Mouse (Mus musculus) stomach, embryonic 15.5 days (tissue): ENCODE measurements around the gene Psg16. TPM values are rescaled to one million over a fixed set of nuclear protein-coding genes. Genes with fewer than 3 reads are reported as not detected.
"Not testable (repeated sequence)": the region's sequence is repeated elsewhere in the genome, so short reads cannot be mapped to it uniquely, and the experiment has no call there.

Experiments used
- ATAC-seq: fragments of 200-750 bp; cut with Nextera tagmentation; 2 replicates; pipeline ENCODE4 v1.8.0; 2017; ENCODE audit warnings: low read depth, moderate number of reproducible peaks, moderate TSS enrichment; ENCODE audit not compliant: insufficient read depth, low FRiP score
- H3K27ac ChIP-seq: fragments of 300-500 bp; sonication (generic); 2 replicates; pipeline ENCODE4 v1.5.1; 2015; ENCODE audit warnings: mild to moderate bottlenecking, inconsistent platforms
- H3K27me3 ChIP-seq: fragments of 300-500 bp; sonication (generic); replicated peaks from 2 replicates; pipeline ENCODE4 v1.6.1; 2015; ENCODE audit warnings: inconsistent platforms
- H3K36me3 ChIP-seq: fragments of 300-500 bp; sonication (generic); 2 replicates; pipeline ENCODE4 v1.6.1; 2015; ENCODE audit warnings: inconsistent platforms
- H3K4me1 ChIP-seq: fragments of 300-500 bp; sonication (generic); 2 replicates; pipeline ENCODE4 v1.6.1; 2015; ENCODE audit warnings: inconsistent platforms
- H3K4me2 ChIP-seq: fragments of 300-500 bp; sonication (generic); 2 replicates; pipeline ENCODE4 v1.6.1; 2015; ENCODE audit warnings: mild to moderate bottlenecking, inconsistent platforms
- H3K4me3 ChIP-seq: fragments of 300-500 bp; sonication (generic); replicated peaks from 2 replicates; pipeline ENCODE4 v1.5.1; 2015; ENCODE audit warnings: inconsistent platforms
- H3K9ac ChIP-seq: fragments of 300-500 bp; sonication (generic); 2 replicates; pipeline ENCODE4 v1.6.1; 2015; ENCODE audit warnings: inconsistent platforms
- H3K9me3 ChIP-seq: fragments of 300-500 bp; sonication (generic); 2 replicates; pipeline ENCODE4 v1.6.1; 2016; ENCODE audit warnings: inconsistent platforms
- WGBS: fragments of 180-500 bp; shearing (Covaris S2); methylation state at CpG from one replicate; pipeline ENCODE4 v1.1.7; 2015; 5-methylcytosine and 5-hydroxymethylcytosine counted together
- polyA plus RNA-seq: library from polyadenylated mRNA; unstranded; fragments of >200 nt; fragmentation: Nextera tagmentation; extraction: Ambion mirVana; gene quantifications from 2 replicates; pipeline ENCODE4 v1.2.1, GENCODE M21; 2015

The Psg16 gene
- polyA plus RNA-seq, 1 experiment from 2014 or later = 0.30 TPM

DNA sequence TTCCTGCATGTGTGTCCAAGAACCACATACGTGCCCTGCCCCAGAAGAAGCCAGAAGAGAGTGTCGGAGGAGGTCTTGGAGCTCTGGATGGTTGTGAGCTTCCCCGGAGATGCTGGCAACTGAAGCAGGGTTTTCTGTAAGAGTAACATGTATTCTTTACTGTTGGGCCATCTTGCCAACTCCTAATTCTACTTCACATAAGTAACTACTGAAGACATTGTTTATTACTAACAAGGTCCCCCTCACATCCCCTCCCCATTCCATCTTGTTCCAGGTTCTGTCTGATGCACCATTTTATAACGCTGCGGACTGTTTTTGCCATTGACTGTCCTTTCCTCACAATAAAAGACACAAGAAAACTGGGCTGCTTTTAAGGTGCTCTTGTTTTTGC lies 332 bp upstream of the Psg16 start:
- Histone ChIP-seq H3K9ac (no peak overlapping the region), H3K4me1 (no peaks in the 10 kb centered on the region), H3K4me3 (no peak overlapping the region), H3K27me3 (no peaks in the 10 kb centered on the region), H3K36me3 (no peaks in the 10 kb centered on the region), H3K9me3 (no peaks in the 10 kb centered on the region), H3K27ac (no peak overlapping the region), H3K4me2 (no peak overlapping the region)
- WGBS = 56% methylated on average over 5 of the region's 5 CpGs
- no peak for ATAC-seq

DNA sequence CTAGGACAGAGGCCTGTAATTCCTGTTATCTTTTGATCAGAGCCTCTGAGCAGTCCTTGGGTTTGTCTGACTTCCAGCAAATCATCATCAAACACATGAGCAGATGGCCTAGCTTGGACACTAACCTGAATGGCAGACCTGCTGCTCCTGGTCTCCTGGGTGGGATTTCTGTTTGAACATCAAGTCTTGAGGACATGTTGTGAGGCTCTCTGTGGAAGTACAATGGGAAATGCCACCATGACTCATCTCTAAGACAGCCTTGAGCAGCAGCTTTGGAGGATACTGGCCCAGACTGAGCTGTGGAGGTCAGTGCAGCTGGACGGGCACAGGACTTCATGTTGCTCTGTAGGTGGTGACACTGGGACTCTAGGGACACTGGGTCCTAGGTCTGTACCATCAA lies 2.7 kb downstream of the Psg16 start:
- 88% methylated on average over 1 of the region's 1 CpGs for WGBS
- Histone ChIP-seq H3K27ac (no peak overlapping the region), H3K9me3 (no peaks in the 10 kb centered on the region), H3K27me3 (no peaks in the 10 kb centered on the region), H3K4me1 (no peaks in the 10 kb centered on the region), H3K4me2 (no peak overlapping the region), H3K4me3 (no peak overlapping the region), H3K36me3 (no peaks in the 10 kb centered on the region), H3K9ac (no peak overlapping the region)
- ATAC-seq = no peak

DNA sequence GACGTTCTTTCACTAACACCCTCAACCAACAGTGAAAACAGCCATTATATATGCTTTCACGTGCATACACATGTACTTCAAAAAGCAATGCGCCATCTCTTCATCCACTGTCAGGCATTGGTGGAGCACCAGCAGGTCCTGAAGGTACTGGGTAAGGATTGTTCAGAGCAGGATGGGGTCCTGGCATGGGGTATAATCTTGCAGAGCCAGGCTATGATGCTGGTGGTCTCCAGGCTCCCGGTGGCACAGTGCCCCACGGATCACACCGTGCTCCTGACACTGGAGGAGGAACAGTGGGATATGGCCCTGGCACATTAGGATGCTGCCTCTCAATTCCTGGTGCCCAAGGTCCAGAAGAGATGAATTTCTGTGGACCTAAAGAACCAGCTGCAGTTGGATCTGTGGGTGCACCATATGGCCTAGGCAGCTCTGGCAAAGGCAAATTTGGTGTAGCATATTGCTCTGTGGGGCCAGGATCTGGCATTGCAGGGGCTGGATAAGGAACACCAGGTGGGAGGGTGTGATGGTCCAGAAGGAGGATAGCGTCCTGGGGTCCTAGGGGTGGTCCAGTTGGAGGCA lies 4.3 kb downstream of the Psg16 start:
- no peak overlapping the region for H3K4me2 ChIP-seq

DNA sequence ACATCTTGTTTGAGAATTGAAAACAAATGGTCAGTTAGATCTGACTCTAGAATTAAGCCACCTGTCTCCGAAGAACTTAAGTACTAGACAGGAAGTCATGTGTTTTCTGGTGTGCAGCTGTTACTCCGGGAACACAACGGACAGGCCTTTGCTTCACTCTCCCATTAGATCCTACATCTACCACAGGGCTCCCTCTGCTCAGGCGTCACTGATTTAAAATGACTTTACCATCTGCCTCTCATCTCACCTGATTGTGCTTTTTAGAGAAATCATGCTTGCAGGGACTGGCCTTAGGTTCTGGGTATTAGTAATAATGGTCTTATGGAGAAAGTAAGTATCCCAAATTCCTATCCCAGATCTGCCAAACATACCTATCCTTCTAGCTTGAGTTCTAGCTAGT lies 8.9 kb downstream of the Psg16 start:
- no peaks in the 10 kb centered on the region for H3K4me1 ChIP-seq
- no peaks in the 10 kb centered on the region for H3K9me3 ChIP-seq
- no peak overlapping the region for H3K9ac ChIP-seq
- no peak overlapping the region for H3K4me3 ChIP-seq
- H3K36me3 ChIP-seq = no peaks in the 10 kb centered on the region
- 70% methylated on average over 4 of the region's 4 CpGs for WGBS
- H3K27ac ChIP-seq = no peak overlapping the region
- no peak for ATAC-seq
- no peaks in the 10 kb centered on the region for H3K27me3 ChIP-seq
- H3K4me2 ChIP-seq = no peak overlapping the region

More for the DNA sequence above, 4.3 kb downstream of the Psg16 start:
- Histone ChIP-seq H3K27me3 (no peaks in the 10 kb centered on the region), H3K4me3 (no peak overlapping the region), H3K36me3 (no peaks in the 10 kb centered on the region), H3K9ac (no peak overlapping the region), H3K27ac (no peak overlapping the region), H3K9me3 (no peaks in the 10 kb centered on the region), H3K4me1 (no peaks in the 10 kb centered on the region)
- 77% methylated on average over 7 of the region's 7 CpGs for WGBS
- ATAC-seq = no peak

DNA sequence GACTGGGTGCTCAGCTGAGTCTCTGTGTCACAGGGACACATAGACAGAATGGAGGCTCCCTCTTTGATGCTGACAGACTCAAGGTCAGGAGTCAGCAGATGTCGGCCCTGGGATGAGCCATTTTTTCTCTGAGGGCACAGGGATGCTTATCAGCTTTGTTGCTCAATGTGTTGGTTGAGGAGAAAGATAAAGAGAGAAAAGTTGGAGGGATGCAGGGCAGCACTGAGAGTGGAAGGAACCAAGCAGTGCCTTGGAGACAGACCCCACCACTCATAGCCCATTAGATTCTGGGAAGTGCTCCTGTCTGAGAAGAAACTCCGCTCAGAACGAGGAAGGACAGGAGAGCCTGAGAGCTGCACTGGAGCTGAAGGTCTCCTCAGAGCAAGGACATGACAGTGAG lies 13.9 kb downstream of the Psg16 start:
- H3K4me2 ChIP-seq = no peak overlapping the region
- no peaks in the 10 kb centered on the region for H3K36me3 ChIP-seq
- H3K4me1 ChIP-seq = no peaks in the 10 kb centered on the region
- no peaks in the 10 kb centered on the region for H3K9me3 ChIP-seq
- ATAC-seq = no peak
- H3K4me3 ChIP-seq = no peak overlapping the region
- 68% methylated on average over 3 of the region's 3 CpGs for WGBS
- no peaks in the 10 kb centered on the region for H3K27me3 ChIP-seq
- no peak overlapping the region for H3K27ac ChIP-seq
- H3K9ac ChIP-seq = no peak overlapping the region

DNA sequence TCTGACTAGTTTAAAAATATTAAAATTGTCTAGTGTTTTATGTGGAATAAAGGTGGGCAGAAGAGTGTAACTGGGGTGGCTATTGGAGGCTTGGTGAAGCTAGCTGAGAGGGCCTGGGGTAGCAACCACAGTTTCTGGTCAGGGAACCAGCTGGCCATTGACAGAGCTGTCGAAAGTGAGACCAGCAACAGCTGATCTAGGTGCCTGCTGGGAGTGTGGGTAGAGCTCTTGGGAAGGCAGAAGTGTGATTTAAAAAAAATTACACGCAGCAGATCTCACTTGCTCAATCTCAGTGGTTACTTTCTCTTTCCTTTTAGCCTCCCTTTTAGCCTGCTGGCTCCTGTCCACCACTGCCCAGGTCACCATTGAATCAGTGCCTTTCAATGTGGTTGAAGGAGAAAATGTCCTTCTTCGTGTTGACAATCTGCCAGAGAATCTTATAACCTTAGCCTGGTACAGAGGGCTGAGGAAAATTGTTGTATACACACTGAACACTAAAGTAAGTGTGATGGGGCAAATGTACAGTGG lies 16.3 kb downstream of the Psg16 start:
- no peaks in the 10 kb centered on the region for H3K9me3 ChIP-seq
- no peaks in the 10 kb centered on the region for H3K27me3 ChIP-seq
- no peaks in the 10 kb centered on the region for H3K36me3 ChIP-seq
- H3K27ac ChIP-seq = no peak overlapping the region
- no peak overlapping the region for H3K4me2 ChIP-seq
- no peak for ATAC-seq
- H3K4me1 ChIP-seq = no peaks in the 10 kb centered on the region
- no peak overlapping the region for H3K9ac ChIP-seq
- WGBS = 58% methylated on average over 3 of the region's 3 CpGs
- H3K4me3 ChIP-seq = no peak overlapping the region

DNA sequence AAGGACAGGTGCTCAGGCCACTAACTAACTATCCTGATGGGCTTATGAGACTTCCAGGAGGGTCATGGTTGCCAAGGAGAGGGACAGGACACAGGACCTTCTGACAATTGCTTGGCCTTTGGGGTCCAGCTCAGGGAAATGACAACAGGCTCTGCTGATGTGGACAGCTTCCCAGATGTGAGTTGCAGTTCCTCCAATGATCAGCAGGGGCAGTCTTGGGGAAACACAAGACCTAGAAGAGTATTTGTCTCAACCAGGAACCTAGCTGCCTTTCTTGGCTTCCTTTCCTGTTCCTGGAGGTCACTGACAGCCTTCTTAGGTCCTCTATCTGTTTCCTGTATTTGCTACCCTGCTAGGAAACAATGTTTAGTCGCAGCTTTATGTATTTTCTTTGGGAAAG lies 17.4 kb downstream of the Psg16 start:
- ATAC-seq = no peak
- Histone ChIP-seq H3K9me3 (no peaks in the 10 kb centered on the region), H3K4me1 (no peaks in the 10 kb centered on the region), H3K9ac (no peak overlapping the region), H3K27me3 (no peaks in the 10 kb centered on the region), H3K4me2 (no peak overlapping the region), H3K36me3 (no peaks in the 10 kb centered on the region), H3K4me3 (no peak overlapping the region), H3K27ac (no peak overlapping the region)
- 3% methylated on average over 1 of the region's 1 CpGs for whole genome bisulfite sequencing

DNA sequence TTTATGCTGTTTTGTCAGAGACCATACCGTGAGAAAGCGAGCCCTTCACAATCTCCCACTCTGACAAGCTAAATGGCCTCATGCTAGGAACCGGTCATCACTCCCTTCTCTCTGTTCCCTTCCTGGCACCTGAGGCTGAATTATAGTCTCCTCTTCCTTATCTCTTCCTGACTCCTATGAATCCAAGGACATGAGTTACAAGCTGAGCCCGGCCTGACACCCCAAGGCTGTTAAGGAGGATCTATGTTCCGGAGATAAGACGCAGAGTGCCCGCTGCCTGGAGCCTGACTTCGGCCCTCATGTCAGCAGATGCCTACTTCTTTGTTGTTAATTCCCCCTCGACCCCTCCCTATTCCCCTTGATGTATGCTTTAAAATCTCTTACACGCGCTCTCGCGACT lies 27.8 kb downstream of the Psg16 start:
- ATAC-seq, H3K36me3 ChIP-seq, H3K4me2 ChIP-seq, H3K27ac ChIP-seq, H3K9ac ChIP-seq, H3K27me3 ChIP-seq, H3K4me1 ChIP-seq, H3K4me3 ChIP-seq, H3K9me3 ChIP-seq: not testable (repeated sequence)
- 83% methylated on average over 13 of the region's 13 CpGs for WGBS

DNA sequence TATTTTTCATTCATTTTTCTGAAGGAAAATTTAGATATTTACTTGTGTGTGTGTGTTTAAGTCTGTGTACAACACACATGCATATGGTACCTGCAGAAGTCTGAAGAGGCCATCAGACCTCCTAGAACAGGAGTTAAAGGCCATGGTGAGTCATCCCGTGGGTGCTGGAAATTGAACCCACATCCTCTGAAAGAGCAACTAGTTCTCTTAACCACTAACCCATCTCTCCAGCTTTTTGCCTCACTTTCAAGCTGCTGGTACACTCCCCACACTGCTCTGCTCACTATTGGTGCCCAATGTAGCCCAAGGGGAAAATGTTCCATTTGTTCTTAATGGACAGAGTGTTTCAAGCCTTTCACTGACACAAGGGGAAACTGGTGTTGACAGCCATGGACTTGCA lies 61.5 kb downstream of the Psg16 start:
- H3K36me3 ChIP-seq = no peaks in the 10 kb centered on the region
- H3K4me1 ChIP-seq = no peaks in the 10 kb centered on the region
- no peak overlapping the region for H3K4me3 ChIP-seq
- no peak for ATAC-seq
- H3K9ac ChIP-seq = no peak overlapping the region
- H3K9me3 ChIP-seq = no peaks in the 10 kb centered on the region
- no peak overlapping the region for H3K4me2 ChIP-seq
- no peaks in the 10 kb centered on the region for H3K27me3 ChIP-seq
- WGBS = 72% methylated on average over 1 of the region's 1 CpGs
- H3K27ac ChIP-seq = no peak overlapping the region

DNA sequence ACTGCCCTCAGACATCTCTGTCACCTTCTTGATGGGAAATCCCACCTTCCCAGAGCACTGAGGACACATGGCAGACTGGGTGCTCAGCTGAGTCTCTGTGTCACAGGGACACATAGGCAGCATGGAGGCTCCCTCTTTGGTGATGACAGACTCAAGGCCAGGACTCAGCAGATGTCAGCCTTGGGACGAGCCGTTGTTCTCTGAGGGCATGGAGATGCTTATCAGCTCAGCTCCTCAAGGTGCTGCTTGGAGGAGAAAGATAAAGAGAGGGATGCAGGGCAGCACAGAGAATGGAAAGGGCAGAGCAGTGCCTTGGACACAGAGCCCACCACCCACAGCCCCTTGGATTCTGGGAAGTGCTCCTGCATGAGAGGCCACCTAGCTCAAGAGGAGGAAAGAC lies 76.1 kb downstream of the Psg16 start, which contains the start of gene Ceacam3:
Gene Ceacam3, plus strand, starts transcription at position 352 of the 400 bp plus-strand sequence.
- Histone ChIP-seq H3K9ac (no peak within 1 kb of the TSS), H3K27me3 (no peaks in the 10 kb centered on the region), H3K4me3 (no peak within 1 kb of the TSS), H3K4me2 (no peak within 1 kb of the TSS), H3K9me3 (no peaks in the 10 kb centered on the region), H3K4me1 (no peaks in the 10 kb centered on the region), H3K27ac (no peak within 1 kb of the TSS), H3K36me3 (no peaks in the 10 kb centered on the region)
- WGBS = 90% methylated on average over 2 of the region's 2 CpGs
- ATAC-seq = no peak

DNA sequence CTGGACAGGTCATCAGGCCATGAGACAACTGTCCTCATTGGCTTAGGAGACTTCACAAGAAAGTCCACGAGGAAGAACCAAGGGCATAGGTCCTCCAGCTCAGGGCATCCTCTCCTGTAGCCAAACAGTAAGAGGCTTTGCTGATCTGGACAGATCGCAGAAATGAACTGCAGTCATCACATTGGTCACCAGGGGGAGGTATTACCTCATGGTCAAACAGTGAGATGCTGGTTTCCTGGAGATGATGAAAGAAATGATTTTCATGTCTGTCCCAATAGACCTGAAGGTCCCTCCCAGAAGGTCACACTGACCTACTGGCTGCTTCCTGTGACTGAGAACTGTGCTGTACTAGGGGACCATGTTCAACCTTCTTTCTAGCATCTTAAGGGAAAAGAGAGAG lies 81.8 kb downstream of the Psg16 start:
- no peak overlapping the region for H3K4me2 ChIP-seq
- no peak for ATAC-seq

DNA sequence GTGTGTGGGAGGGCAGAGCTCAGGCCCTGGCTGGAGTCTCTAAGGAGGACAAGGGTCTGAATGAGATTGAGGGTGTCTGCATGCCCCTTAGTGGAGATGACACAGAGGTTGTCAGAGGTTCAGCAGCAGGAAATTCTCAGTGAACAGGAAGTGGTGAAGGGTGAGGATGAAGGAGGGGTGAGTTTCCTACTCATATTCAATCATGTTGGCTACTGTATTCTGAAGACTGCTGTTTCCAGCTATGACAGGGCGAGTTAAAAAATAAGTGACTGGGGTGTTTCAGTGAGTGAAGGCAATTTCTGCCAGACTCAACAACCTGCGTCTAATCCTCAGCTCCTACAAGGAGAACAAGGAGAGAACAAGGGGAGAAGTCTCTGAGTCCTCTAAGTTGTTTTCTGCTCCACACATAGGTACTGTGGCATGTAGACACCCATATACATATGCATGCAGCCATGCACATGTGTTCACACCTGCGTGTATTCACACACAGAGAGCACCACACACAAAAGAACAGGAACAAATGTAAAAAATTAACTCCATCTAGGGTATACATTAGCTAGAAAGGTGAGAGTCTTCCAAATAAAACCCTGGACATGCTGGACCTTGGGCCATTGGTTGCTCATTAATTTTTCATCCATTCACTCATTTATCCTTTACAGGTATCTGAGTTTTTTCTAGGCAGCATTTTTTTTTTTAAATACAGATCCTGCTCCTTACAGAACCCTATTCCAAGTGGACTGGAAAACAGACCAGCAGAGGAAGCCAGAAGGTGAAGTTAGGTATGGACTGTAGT lies 83.2 kb downstream of the Psg16 start:
- H3K27ac ChIP-seq = no peak overlapping the region
- ATAC-seq = no peak
- no peak overlapping the region for H3K4me3 ChIP-seq
- no peaks in the 10 kb centered on the region for H3K27me3 ChIP-seq
- WGBS = 69% methylated on average over 3 of the region's 3 CpGs
- no peaks in the 10 kb centered on the region for H3K36me3 ChIP-seq
- no peaks in the 10 kb centered on the region for H3K4me1 ChIP-seq
- no peak overlapping the region for H3K9ac ChIP-seq
- H3K9me3 ChIP-seq = no peaks in the 10 kb centered on the region
- no peak overlapping the region for H3K4me2 ChIP-seq

More for the DNA sequence above, 81.8 kb downstream of the Psg16 start:
- no peaks in the 10 kb centered on the region for H3K9me3 ChIP-seq
- no peak overlapping the region for H3K9ac ChIP-seq
- H3K27me3 ChIP-seq = no peaks in the 10 kb centered on the region
- WGBS = 30% methylated on average over 2 of the region's 2 CpGs
- no peaks in the 10 kb centered on the region for H3K4me1 ChIP-seq
- no peak overlapping the region for H3K4me3 ChIP-seq
- H3K36me3 ChIP-seq = no peaks in the 10 kb centered on the region
- H3K27ac ChIP-seq = no peak overlapping the region
